Mouse (Mus musculus): ENCODE measurements at regions not wholly inside any gene's neighbourhood (a gene's known extent, or its start where the extent isn't known, plus 50 kb on each side); places are given as distances from the start of the nearest gene placed in this dataset.

DNA sequence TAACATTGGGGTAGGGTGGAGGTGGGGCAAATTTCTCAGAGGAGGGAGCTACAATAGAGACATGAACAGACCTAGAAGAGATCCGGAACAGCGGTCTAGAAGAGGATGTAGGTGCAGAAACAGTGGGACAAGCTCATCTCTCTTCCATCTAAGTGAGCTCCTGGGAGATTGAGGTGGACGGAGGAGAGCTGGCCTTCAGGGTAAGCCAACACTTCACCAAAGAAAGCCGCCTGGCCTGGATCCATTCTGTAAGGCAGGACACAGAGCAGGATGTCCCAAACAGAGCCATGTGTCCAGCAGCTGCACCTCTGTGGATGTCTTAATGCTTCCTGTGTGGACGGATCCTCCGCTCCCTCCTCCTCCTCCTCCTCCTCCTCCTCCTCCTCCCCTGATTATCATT, 173.0 kb downstream of the Rab11fip4 start:
- DNase-seq (ENCODE audit: low spot score) = no peak

DNA sequence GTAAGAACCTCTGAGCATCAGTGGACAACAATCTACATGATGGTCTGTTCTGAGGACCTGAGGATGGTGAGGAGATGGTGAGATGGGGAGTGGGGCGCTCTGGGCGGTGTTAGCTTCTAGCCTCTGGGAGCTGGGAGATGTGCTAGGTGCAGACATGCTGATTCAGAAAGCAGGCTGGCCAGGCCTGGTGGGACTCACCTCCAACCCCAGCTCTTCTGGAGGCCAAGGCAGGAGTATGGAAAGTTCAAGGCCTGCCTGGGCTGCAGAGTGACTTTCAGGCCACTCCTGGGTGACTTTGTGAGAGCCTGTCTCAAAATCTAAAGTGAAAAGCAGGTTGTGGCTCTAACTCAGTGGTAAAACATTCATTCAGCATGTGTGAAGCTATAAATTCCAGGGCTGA, 171.6 kb downstream of the Rab11fip4 start:
- no peak for DNase-seq (ENCODE audit: low spot score)

DNA sequence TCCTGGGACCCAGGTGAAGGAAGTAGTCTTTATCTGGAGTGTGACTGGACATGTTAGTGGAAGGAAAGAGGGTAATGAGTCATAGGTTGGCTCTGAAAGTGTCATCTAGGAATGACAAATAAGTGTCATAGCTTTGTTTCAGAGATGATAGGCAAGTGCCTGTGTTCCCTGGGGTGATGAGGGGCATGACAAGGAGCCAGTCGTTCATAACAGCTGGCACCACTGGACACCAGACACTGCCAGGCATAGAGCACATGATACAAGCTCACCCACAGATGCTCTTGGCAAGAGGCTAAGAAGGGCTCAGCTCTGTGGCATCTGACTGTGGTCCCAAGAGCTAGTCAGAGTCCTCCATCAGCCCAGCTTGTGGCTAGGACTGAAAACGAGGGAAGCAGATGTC, 171.0 kb downstream of the Rab11fip4 start:
- no peak for DNase-seq (ENCODE audit: low spot score)

DNA sequence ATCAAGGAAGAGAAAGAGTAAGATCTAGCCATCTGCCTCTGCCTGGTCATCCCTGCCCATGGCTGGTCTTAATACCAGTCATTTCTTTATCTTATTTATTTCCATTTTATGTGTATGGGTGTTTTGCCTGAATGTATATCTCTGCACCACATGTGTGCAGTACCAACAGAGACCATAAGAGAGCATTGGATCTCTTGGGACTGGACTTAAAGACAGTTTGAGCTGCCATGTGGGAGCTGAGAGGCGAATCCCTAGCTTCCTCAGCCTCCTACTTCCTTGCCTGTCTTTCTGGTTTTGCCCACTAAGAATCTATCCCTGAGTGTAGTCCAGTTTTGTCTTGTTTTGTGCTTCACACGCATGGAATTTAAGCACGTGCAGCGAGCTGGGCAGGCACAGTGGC, 169.5 kb downstream of the Rab11fip4 start:
- DNase-seq (ENCODE audit: low spot score) = no peak

DNA sequence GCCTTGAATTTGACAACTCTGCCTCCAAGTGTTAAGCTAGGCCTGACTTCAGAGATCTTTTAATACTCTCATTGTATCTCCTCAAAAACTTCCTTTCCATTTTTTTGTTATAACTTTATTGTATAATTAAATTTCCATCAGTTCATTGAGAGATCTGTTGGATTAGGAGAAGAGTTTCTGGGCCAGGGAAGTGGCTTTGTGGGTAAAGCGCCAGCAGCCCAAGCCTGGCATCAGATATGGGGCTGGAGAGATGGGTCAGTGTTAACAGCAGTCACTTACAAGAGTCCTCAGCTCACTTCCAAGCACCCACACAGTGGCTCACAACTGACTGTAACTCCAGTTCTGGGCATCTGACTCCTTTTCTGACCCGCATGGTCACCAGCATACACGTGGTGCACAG, 167.3 kb downstream of the Rab11fip4 start:
- no peak for DNase-seq (ENCODE audit: low spot score)

DNA sequence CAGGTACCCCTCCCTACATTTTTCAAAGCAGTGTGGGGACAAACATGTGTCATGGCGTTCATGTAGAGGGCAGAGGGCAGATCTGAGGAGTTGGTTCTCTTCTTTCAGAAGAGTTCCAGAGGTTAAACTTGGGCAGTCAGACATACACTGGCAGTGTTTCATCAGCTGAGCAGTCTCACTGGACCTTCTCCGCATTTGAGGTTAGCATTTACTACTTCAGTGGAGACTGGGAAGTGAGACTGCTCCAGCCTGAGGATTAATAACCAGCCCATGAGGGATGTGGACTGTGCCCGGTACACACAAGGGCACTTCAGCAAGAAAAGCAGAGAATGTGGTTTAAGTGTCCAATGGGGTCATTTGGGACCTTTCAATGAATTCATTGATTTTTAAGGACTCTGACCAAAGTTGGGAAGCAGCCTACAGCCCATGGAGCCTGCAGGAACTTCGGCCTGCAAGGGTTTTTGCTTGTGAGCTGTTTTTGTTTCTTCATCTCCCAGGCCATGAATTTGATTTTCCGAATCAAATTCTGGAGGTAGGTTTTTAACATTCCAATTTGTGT, 166.6 kb downstream of the Rab11fip4 start:
- no peak for DNase-seq (ENCODE audit: low spot score)

DNA sequence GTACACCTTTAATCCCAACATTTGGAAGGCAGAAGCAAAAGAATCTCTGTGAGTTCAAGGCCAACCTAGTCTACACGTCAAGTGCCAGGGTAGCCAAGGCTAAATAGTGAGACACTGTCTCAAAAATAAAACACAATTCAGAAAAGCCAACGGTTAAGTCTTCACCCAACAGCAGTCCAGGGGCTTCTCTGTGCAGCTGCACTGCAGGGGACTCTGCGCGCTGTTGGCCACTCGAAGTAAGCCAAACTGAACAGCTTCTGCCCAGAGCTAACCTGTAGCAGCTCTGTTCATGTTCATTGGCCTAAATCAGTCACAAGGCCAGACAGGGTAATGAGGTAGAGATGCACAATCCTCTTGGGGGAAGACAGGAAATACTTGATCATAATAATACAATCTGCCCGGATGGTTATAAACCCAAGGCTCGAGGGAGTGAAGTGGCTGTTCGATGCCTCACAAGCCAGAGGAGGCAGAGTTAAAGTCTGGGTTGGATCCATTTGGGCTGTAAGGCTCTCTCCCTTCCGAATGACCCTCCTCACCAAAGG, 165.4 kb downstream of the Rab11fip4 start:
- no peak for DNase-seq (ENCODE audit: low spot score)

DNA sequence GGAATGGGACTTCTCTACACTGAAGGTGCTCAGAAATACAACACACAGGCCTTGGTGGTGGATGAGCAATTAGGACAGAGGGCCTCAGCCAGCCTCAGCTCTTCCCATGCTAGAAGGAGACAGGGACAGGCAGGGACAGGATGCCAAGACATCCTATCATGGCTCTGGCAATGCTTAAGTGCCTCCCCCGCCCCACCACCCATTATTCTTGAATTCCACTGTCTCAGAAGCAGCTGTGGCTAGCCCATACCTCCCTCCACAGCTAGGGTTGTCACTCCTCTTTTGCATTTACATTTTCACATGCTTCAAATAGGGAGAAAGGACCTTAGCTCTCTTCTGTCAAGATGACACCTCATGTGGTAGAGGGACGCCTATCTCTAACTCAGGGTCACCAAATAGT, 162.5 kb downstream of the Rab11fip4 start:
- DNase-seq (ENCODE audit: low spot score) = no peak

DNA sequence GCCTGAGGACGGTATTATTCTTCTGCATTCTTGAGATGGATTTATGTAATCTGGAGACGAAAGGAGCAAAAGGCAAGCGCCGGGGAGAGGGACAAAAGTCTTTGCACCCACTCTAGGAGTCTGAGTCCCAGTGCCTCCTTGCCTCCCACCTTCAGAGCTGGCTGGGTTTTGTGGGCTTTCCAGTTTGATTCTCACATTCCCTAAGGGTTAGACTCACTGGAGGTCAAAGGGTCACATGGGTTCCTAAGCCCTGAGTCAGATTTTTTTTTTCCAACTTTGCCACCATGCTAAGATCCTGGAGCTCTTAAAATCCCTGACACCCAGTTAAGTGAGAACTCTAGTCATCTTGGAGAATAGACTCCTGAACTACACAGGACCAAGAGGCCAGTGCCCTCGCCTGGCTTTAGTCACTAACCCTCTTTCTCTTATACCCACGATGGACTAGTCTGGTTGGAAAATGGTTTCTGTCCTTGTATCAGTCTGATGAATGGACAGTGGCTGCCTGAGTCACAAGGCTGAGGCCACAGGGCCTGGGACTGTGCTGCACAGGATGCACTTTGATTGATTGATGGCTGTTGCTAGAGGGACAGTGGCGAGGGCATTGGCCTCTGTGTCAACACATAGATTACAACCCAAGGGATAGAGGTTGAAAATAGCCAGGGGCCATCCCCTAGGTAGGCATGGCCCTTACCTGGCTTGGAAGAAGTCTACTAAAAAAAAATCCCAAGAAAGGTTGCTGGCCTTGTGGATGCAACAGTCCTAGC, 161.9 kb downstream of the Rab11fip4 start:
- no peak for DNase-seq (ENCODE audit: low spot score)

DNA sequence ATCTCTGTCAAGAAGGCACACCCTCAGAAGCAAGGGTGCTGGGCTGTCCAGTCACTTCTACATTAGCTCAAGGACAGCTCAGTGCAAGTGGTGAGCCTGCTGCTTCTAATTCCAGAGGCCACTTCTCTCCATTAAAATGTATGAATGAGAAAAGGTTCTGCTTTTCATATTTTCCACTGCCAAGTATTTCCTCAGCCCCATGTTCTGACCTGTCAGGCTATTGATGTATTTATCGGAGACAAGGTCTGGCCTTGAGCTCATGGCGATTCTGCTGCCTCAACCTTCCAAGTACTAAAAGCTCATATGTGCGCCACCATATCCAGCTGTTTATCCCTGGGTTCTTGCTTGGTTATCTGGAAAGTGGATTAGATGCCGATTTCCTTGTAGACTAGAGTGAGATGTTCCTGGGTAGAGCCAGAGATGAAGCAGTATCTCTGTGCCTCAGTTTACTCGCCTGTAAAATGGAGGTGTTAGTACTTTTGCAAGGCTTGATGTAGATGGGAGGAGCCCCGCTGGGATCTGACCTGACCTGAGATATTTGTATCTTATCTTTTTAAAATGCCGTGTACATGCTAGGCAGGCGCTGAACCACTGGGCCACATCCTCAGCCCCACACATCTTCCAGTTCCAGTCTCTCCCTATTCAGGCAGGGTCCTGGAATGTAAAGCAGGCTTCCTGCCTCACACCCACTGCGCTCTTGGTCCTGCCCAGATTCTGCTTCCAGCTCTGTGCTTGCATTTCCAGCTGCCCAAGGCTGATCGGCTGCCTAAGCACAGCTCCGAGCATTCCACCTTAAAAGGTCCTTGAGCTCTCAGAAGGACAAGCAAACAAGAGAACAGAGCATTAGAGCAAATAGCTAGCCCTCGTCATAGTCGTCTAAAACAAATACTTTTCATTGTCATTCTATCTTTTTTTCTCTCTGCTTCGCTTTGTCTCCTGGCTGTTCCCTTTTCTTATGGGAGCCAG, 161.0 kb downstream of the Rab11fip4 start:
- peak; percentile 32 for DNase-seq (ENCODE audit: low spot score)

DNA sequence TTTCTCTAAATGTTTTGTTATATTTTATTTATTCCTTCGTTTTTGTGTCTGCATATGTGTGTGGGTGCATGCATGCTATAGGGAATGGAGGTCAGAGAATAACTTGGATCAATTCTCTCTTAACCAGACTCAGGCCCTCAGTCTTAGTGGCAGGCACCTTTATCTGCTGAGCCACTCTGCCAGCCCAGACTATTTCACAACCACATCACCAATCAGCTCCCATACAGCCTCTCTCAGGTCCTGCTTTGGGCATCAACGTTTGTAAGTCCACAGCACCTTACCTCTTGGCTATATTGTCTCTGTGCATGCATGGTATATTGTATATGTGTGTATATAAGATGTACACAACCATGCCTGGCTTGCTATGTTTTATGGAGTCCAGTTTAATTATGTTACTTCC, 159.9 kb downstream of the Rab11fip4 start:
- DNase-seq (ENCODE audit: low spot score) = no peak

DNA sequence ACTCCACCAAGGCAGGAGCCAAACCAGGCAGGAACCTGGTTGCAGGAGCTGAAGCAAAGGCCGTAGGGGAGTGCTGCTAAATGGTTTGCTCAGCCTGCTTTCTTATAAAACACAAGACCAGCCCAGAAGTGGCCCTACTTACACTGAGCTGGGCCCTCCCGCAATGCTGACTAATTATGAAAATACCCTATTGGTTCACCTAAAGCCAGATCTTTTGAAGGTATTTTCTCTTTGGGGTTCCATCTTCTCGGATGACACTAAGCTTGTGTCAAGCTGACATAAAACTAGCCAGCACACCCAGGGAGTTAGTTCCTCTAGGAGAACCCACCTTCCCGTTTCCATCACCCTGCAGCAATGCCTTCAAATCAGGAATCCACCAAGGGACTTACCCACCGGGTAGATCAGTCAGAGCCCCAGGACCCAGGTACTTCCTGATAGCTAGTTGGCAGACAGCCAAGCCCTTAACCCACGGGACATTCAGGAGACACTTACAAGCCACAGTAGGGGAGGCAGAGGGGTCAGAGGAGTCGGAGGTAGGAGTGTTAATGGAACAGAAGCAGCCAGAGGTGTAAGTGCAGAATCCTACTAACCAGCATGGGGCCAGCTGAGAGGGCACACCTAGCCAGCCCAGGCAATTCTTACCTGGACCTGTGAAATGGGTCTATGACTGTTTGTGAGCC, 158.9 kb downstream of the Rab11fip4 start:
- DNase-seq (ENCODE audit: low spot score) = no peak

DNA sequence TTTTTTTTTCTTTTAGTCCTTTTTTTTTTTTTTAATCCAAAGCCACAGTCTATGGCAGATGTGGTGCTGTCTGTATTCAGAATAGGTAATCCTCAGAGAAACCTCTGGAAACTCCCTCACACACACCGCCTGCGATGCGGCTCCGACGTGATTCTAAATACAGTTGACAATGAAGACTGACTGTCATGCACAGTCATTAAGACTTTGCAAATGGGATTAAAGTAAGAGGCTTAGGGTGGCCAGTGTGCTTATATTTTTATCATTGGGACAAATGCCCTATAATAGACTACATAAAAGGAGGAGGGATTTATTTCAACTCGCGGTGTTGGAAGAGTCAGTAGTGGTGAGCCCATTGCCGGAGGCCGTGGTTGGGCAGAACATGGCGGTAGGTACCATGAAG, 158.1 kb downstream of the Rab11fip4 start:
- DNase-seq (ENCODE audit: low spot score) = no peak

DNA sequence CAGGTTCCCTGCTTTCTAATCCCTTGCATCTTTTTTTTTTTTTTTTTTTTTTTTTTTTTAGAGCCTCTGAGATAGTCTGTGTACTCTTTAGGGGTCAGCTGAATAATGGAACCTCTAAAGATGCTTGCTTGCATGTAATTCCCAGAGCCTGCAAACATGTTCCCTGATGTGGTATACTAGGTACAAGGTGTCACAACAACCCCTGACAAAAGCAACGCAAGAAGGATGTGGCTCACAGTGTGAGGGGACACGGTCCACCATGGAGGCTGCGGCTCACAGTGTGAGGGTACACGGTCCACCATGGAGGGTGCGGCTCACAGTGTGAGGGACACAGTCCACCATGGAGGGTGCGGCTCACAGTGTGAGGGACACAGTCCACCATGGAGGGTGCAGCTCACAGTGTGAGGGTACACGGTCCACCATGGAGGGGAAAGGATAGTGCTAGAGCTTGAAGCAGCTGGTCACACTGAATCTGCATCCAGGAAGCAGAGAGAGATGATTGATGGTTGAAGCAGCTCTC, 157.7 kb downstream of the Rab11fip4 start:
- DNase-seq (ENCODE audit: low spot score) = no peak

DNA sequence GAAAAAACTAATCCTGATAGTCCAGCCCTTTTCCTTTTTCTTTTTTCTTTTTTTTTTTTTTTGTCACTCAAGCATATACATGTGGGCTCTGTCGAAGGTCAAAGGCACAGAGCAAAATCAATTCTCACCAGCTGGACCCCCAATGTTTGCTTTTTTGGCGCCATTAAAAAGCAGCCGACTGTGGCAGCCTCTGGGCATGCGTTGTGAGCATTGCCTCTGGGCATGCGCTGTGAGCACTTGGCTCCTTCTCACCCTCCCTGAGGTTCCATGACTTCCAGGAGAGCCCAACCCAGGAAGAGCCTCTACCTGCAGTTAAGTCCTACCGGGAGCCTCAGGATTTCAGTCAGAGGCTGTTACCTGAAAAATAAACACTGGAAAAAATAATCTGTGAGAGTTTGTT, 156.8 kb downstream of the Rab11fip4 start:
- no peak for DNase-seq (ENCODE audit: low spot score)

Data from ovary, postnatal 36 days (tissue).